Mouse (Mus musculus): ENCODE results near the gene Map3k4.

The Map3k4 gene

GRCm38 (mm10) chr17:12216224-12216623, 102.4 kb downstream of the Map3k4 start:
- no peak for DNase-seq

GRCm38 (mm10) chr17:12213430-12213829, 105.2 kb downstream of the Map3k4 start:
- DNase-seq: no peak

GRCm38 (mm10) chr17:12212341-12212740, 106.3 kb downstream of the Map3k4 start:
- DNase-seq: no peak

- no peak for DNase-seq
Measured at GRCm38 (mm10) chr17:12211890-12212289, 106.7 kb downstream of the Map3k4 start.

GRCm38 (mm10) chr17:12210544-12211132, 108.0 kb downstream of the Map3k4 start:
- DNase-seq: peak; percentile 75 to 93

GRCm38 (mm10) chr17:12209481-12209880, 109.1 kb downstream of the Map3k4 start:
- DNase-seq: no peak

- DNase-seq: no peak
Measured at GRCm38 (mm10) chr17:12207022-12207548, 111.5 kb downstream of the Map3k4 start.

GRCm38 (mm10) chr17:12206248-12206647, 112.3 kb downstream of the Map3k4 start:
- DNase-seq: no peak

GRCm38 (mm10) chr17:12205694-12206075, 112.9 kb downstream of the Map3k4 start:
- DNase-seq: no peak

- DNase-seq: no peak
Measured at GRCm38 (mm10) chr17:12205015-12205693, 113.4 kb downstream of the Map3k4 start.

GRCm38 (mm10) chr17:12204689-12205014, 113.9 kb downstream of the Map3k4 start:
- no peak for DNase-seq

- DNase-seq: no peak
Measured at GRCm38 (mm10) chr17:12204246-12204645, 114.3 kb downstream of the Map3k4 start.

GRCm38 (mm10) chr17:12203414-12203897, 115.1 kb downstream of the Map3k4 start:
- DNase-seq: no peak

- no peak for DNase-seq
Measured at GRCm38 (mm10) chr17:12201086-12201485, 117.5 kb downstream of the Map3k4 start.

- no peak for DNase-seq
Measured at GRCm38 (mm10) chr17:12199933-12200332, 118.7 kb downstream of the Map3k4 start.

- DNase-seq: peak in 1 of 2 experiments; percentile 17
Measured at GRCm38 (mm10) chr17:12195604-12196003, 123.0 kb downstream of the Map3k4 start.

- DNase-seq: peak; percentile 19 to 29
Measured at GRCm38 (mm10) chr17:12195137-12195536, 123.5 kb downstream of the Map3k4 start.

- DNase-seq: no peak
Measured at GRCm38 (mm10) chr17:12187782-12188181, 130.8 kb downstream of the Map3k4 start.

- no peak for DNase-seq
Measured at GRCm38 (mm10) chr17:12186341-12186740, 132.3 kb downstream of the Map3k4 start.

GRCm38 (mm10) chr17:12185855-12186254, 132.7 kb downstream of the Map3k4 start:
- no peak for DNase-seq

GRCm38 (mm10) chr17:12184283-12184682, 134.3 kb downstream of the Map3k4 start:
- no peak for DNase-seq

- no peak for DNase-seq
Measured at GRCm38 (mm10) chr17:12182702-12183485, 135.7 kb downstream of the Map3k4 start.

- DNase-seq: no peak
Measured at GRCm38 (mm10) chr17:12179766-12180165, 138.8 kb downstream of the Map3k4 start.

GRCm38 (mm10) chr17:12179339-12179738, 139.3 kb downstream of the Map3k4 start:
- peak; percentile 25 to 33 for DNase-seq

All from kidney, postnatal 36 days (tissue).